Mouse (Mus musculus) CH12.LX (cell line): ENCODE measurements around the gene Dhx32. TPM values are rescaled to one million over a fixed set of nuclear protein-coding genes. Genes with fewer than 3 reads are reported as not detected.

Experiments used
- DNase-seq: peaks from one replicate; pipeline ENCODE4 v3.0.0-alpha.2; 2013; ENCODE audit errors: extremely low read depth
- H3K27ac ChIP-seq: 2 replicates; pipeline ENCODE4 v1.5.1; 2012; ENCODE audit warnings: low read depth, mild to moderate bottlenecking, control low read depth, moderate library complexity; ENCODE audit not compliant: insufficient read depth
- H3K27me3 ChIP-seq: replicated peaks from 2 replicates; pipeline ENCODE3; 2012; ENCODE audit warnings: inconsistent platforms
- H3K36me3 ChIP-seq, 2 experiments: replicated peaks in 1 of 2; 2 replicates each; pipeline versions ENCODE3 to v1.6.1; 2012; ENCODE audit warnings: inconsistent platforms in 1 of 2, low read length in 1 of 2, mild to moderate bottlenecking in 1 of 2, mixed read lengths in 1 of 2, moderate library complexity in 1 of 2; ENCODE audit not compliant: control insufficient read depth in 1 of 2, insufficient read depth in 1 of 2
- H3K4me1 ChIP-seq, 2 experiments: 2 replicates each; pipeline ENCODE4 v1.6.1; 2012; ENCODE audit warnings: inconsistent platforms in 1 of 2, moderate library complexity in 1 of 2; ENCODE audit not compliant: insufficient read depth in 2 of 2, control insufficient read depth in 1 of 2
- H3K4me2 ChIP-seq: 2 replicates; pipeline ENCODE4 v1.6.1; 2012; ENCODE audit warnings: low read depth, mild to moderate bottlenecking, control low read depth; ENCODE audit not compliant: poor library complexity, insufficient read depth, severe bottlenecking
- H3K4me3 ChIP-seq, 3 experiments: fragments of 150-350 bp in 1 of 3; sonication (generic) in 1 of 3; replicated peaks in 1 of 3; 2 replicates each; pipeline versions ENCODE3 to v1.5.1; 2011 to 2012; ENCODE audit warnings: low read depth in 2 of 3, low read length in 2 of 3, mild to moderate bottlenecking in 2 of 3, moderate library complexity in 2 of 3, control low read depth in 1 of 3, improper control_type of control experiment in 1 of 3, inconsistent platforms in 1 of 3, mixed read lengths in 1 of 3; ENCODE audit not compliant: poor library complexity in 1 of 3
- H3K79me2 ChIP-seq: replicated peaks from 2 replicates; pipeline ENCODE4 v1.6.1; 2012; ENCODE audit warnings: mild to moderate bottlenecking, moderate library complexity; ENCODE audit not compliant: control insufficient read depth, poor library complexity, insufficient read depth, severe bottlenecking; ENCODE audit errors: extremely low read depth
- H3K9ac ChIP-seq: 2 replicates; pipeline ENCODE4 v1.6.1; 2012; ENCODE audit warnings: low read depth, mild to moderate bottlenecking, control low read depth, moderate library complexity; ENCODE audit not compliant: insufficient read depth
- H3K9me3 ChIP-seq: replicated peaks from 2 replicates; pipeline ENCODE3; 2012; ENCODE audit warnings: low read length, inconsistent platforms, mixed read lengths
- BHLHE40 ChIP-seq: IDR thresholded peaks from 2 replicates; pipeline ENCODE4 v1.6.1; 2011; ENCODE audit warnings: mild to moderate bottlenecking, low read depth, low read length, improper control_type of control experiment
- ELF1 ChIP-seq: IDR thresholded peaks from 2 replicates; pipeline ENCODE4 v1.6.1; 2014; ENCODE audit warnings: low read depth, mild to moderate bottlenecking, inconsistent platforms, low read length, improper control_type of control experiment
- EP300 ChIP-seq: IDR thresholded peaks from 2 replicates; pipeline ENCODE4 v1.6.1; 2011; ENCODE audit warnings: low read length, improper control_type of control experiment
- IRF4 ChIP-seq: IDR thresholded peaks from 2 replicates; pipeline ENCODE4 v1.6.1; 2014; ENCODE audit warnings: low read depth, mild to moderate bottlenecking, inconsistent platforms, low read length, improper control_type of control experiment
- JUN ChIP-seq: IDR thresholded peaks from 2 replicates; pipeline ENCODE4 v1.6.1; 2011; ENCODE audit warnings: low read depth, mild to moderate bottlenecking, low read length, improper control_type of control experiment, moderate library complexity; ENCODE audit not compliant: insufficient read depth
- KAT2A ChIP-seq: IDR thresholded peaks from 2 replicates; pipeline ENCODE4 v1.6.1; 2012; ENCODE audit warnings: low read length, improper control_type of control experiment, inconsistent platforms; ENCODE audit not compliant: insufficient replicate concordance
- MAZ ChIP-seq: IDR thresholded peaks from 2 replicates; pipeline ENCODE4 v1.6.1; 2012; ENCODE audit warnings: low read depth, mild to moderate bottlenecking, inconsistent platforms, low read length, improper control_type of control experiment, moderate library complexity
- RAD21 ChIP-seq: IDR thresholded peaks from 2 replicates; pipeline ENCODE4 v1.6.1; 2011; ENCODE audit warnings: low read depth, mild to moderate bottlenecking, low read length, improper control_type of control experiment, moderate library complexity
- USF2 ChIP-seq: conservative IDR thresholded peaks from 2 replicates; pipeline ENCODE4 v1.6.1; 2011; ENCODE audit warnings: low read depth, low read length, improper control_type of control experiment
- ZKSCAN1 ChIP-seq: IDR thresholded peaks from 2 replicates; pipeline ENCODE4 v1.6.1; 2012; ENCODE audit warnings: low read depth, inconsistent platforms, low read length, improper control_type of control experiment, borderline replicate concordance
- dilution Hi-C: fragments of 300-500 bp; cut with MboI; formaldehyde crosslinking; loops from 2 replicates; pipeline ENCODE4 v1.14.3; 2020; ENCODE audit warnings: low sequenced_read_pairs; ENCODE audit not compliant: extremely low pct_unique_long_range_greater_than_20kb, extremely low pct_ligation_motif_present
- in situ Hi-C: fragments of 300-500 bp; cut with MboI; formaldehyde crosslinking; loops from 3 replicates; pipeline ENCODE4 v1.14.3; 2019; ENCODE audit warnings: low sequenced_read_pairs, low pct_ligation_motif_present, low pct_unique_long_range_greater_than_20kb, mixed read lengths
- polyA plus RNA-seq: library from polyadenylated mRNA; unstranded; fragments of >175 nt; gene quantifications from 2 replicates; pipeline ENCODE4 v1.2.1, GENCODE M21; 2012; ENCODE audit warnings: low read depth; ENCODE audit not compliant: insufficient read length
- total RNA-seq, 2 experiments: library from RNA; depleted of rRNA; stranded (reverse); fragments of 300-350 nt in 1 of 2; fragments of >200 nt in 1 of 2; gene quantifications; 2 replicates each; pipeline ENCODE4 v1.2.3; 2012 to 2014

Gene Dhx32
- total and polyA plus RNA-seq, 3 experiments = 16.3 to 20.6 (median 16.9) TPM

DNA sequence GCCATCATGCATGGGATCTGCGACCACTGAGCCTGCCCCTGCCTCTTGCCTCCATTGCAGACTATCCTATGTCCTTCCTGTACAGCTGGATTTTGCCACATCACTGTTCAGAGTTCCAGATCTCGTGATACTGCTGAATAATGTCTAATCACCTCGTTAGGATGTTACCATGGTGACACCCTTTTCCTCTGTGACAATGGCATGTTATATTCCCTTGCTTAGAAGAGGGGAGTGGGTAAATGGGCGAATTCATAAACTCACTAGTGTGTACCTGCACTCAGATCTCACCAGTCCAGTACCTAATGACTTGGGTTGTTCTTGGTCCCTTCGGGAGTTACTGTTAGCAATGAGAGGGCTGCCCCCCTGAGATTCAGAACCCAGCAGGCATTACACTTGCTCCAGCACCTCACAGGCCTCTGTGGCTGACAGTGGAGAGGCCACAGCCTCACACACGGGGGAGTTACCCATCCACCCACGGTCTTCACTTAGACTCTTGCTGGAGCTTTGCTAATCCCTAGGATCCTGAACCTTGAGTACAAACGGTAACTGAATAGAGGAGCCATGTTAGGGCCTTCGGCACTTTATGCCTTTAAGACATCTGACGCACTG is 17.2 kb downstream of the Dhx32 start:
- Histone ChIP-seq H3K27me3 (no peaks in the 10 kb centered on the region), H3K4me2 (no peak overlapping the region), H3K9ac (no peak overlapping the region), H3K36me3 (peaks cover 0 to 14% of the 10 kb centered on the region in 2 experiments), H3K79me2 (no peaks in the 10 kb centered on the region), H3K4me1 (no peaks in the 10 kb centered on the region), H3K4me3 (no peak overlapping the region), H3K27ac (no peak overlapping the region), H3K9me3 (no peaks in the 10 kb centered on the region)
- dilution Hi-C loops = no loop called here
- no peak for TF ChIP-seq ELF1
- TF ChIP-seq EP300 = no peak
- TF ChIP-seq USF2 = no peak
- TF ChIP-seq BHLHE40 = no peak
- no peak for DNase-seq
- in situ Hi-C loops = no loop called here

DNA sequence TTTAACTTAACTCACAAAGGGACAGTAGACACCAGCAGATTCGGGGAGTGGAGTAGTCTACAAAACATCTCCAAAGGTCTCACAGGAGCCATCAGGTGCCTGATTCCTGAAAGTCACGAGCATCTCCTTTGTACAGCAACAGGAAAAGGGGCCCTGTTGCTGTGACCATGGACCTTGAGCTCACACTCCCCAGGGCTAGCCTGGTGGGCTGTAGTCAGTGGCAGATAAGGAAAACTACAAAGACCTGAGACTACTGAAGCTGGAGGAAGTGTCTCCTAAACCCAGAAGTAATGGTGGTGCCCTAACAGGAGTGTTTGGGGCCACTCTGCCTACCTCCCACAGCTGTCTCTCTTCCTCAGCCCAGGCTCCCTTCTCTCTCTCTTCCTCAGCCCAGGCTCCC is 18.1 kb downstream of the Dhx32 start:
- H3K9ac ChIP-seq = no peak overlapping the region
- in situ Hi-C loops = no loop called here
- H3K4me3 ChIP-seq = no peak overlapping the region
- no peaks in the 10 kb centered on the region for H3K9me3 ChIP-seq
- no peak for TF ChIP-seq KAT2A
- TF ChIP-seq, all 38 proteins: peak for 0
- H3K4me2 ChIP-seq = no peak overlapping the region
- H3K27ac ChIP-seq = no peak overlapping the region
- dilution Hi-C loops = no loop called here
- DNase-seq = no peak
- H3K4me1 ChIP-seq = no peaks in the 10 kb centered on the region
- H3K36me3 ChIP-seq = peaks cover 0 to 17% of the 10 kb centered on the region in 2 experiments
- H3K27me3 ChIP-seq = no peaks in the 10 kb centered on the region
- H3K79me2 ChIP-seq = no peaks in the 10 kb centered on the region

DNA sequence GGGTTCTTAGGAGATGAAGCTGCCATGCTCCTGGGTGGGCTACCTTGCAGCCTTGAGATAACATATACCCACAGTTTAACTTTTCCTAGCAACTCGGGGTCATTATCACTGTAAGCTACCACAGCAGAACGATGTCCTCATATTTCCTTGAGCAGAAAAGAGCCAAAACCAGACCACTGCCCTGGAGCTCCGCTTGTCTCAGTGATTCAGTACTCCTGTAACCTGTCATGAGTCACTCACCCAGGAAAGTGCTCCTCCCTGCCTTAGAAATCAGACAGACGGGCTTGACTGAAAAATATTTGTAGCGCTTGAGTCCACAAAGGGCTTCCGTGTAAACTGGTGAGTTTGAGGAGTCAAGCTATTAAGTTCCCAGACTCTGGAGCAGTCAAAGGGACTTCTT is 19.8 kb downstream of the Dhx32 start:
- TF ChIP-seq MAZ (no peak), RAD21 (no peak), IRF4 (no peak), ZKSCAN1 (no peak), JUN (no peak)
- Histone ChIP-seq H3K27ac (no peak overlapping the region), H3K4me2 (no peak overlapping the region), H3K27me3 (no peaks in the 10 kb centered on the region), H3K36me3 (peaks cover 0 to 27% of the 10 kb centered on the region in 2 experiments), H3K4me3 (no peak overlapping the region), H3K79me2 (no peaks in the 10 kb centered on the region), H3K9me3 (no peaks in the 10 kb centered on the region), H3K4me1 (no peaks in the 10 kb centered on the region), H3K9ac (no peak overlapping the region)
- dilution Hi-C loops (no loop called here), in situ Hi-C loops (no loop called here)
- DNase-seq = no peak
